Mouse (Mus musculus): ENCODE data around the gene Rab3gap2.

The Rab3gap2 gene

GRCm38 (mm10) chr1:185334136-185334535 lies 130.2 kb downstream of the Rab3gap2 start:
- no peak for DNase-seq

- peak in 1 of 2 experiments; percentile 34 for DNase-seq
Observed at GRCm38 (mm10) chr1:185335231-185335765, 131.4 kb downstream of the Rab3gap2 start.

Data from kidney, postnatal 36 days (tissue).